Mouse (Mus musculus) CD8-positive naive resting alpha-beta T cell, adult 2 months (primary cell): ENCODE results near the gene Tmc6.
A peak's percentile ranks its signal among the peaks of the same experiment; 100 is the strongest.
"Not testable (repeated sequence)": the region's sequence is repeated elsewhere in the genome, so short reads cannot be mapped to it uniquely, and the experiment has no call there.

Source experiments
- DNase-seq, 2 experiments: peaks; one replicate each; pipeline ENCODE4 v3.0.0; 2022; ENCODE audit warnings: low read depth in 2 of 2, low spot score in 2 of 2

Gene Tmc6

GRCm38 (mm10) chr11:117781993-117782704 lies at the start of gene Tmc6, which contains the start of gene Tmc8:
Gene Tmc6 (minus strand): TSS chr11:117782198.
Gene Tmc8 (plus strand): TSS chr11:117782076.
- DNase-seq: peak; percentile 65 to 81

GRCm38 (mm10) chr11:117830401-117830800 lies 48.4 kb upstream of the Tmc6 start:
- no peak for DNase-seq

- no peak for DNase-seq
Observed at GRCm38 (mm10) chr11:117829671-117830215, 47.7 kb upstream of the Tmc6 start.

DNA sequence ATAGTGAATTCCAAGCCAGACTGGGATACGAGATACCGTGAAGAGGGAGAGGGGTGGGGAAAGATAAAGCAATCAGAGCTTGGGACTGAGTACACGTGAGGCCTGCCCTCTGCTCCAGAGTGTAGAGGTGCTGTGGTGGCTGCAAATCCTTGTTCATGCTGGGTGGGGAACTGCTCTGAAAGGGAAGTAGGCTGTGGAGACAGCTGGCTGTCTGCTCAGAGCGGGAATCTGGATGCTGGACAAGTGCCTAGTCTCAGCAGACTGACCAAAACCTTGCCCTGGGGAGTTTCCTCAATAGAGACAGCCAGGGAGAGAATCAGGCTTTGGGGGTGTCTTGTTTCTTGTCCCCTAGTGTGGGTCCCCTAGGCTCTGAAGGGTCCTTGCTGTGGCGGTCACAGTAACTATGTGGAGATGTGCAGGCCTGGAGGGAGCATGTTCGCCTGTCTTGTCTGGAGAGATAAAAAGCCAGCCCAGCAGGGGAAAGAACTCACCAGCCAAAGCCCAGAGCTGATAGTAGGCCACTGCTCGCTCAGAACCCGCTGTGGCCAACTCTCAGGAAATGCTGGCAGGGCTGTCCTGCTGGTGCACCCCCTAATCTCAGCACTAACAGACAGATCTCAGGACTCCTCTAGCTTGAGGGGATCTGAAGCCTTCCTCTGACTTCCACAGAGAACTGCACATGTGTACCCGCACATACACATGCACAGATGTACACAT lies 47.0 kb upstream of the Tmc6 start:
- no peak for DNase-seq

- DNase-seq: peak; percentile 40 to 48
Observed at GRCm38 (mm10) chr11:117828149-117828887, 46.3 kb upstream of the Tmc6 start.

DNA sequence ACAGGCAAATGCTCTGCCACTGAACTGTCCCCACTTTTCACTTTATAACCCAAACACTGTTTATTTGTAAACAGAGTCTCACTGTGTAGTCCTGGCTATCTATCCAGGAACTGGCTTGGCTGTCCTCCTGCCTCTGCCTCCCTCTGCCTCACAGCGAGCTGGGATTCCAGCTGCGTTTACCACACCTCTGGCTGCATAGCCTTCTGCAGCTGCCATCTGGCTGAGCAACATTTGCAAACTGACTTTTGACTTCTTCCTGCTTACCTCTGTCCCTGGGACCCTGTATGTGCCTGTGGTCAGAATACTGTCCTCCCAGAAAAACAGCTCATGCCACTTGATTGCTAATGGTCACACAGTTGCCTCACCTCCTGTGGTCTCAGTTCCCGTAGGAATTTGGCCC lies 45.4 kb upstream of the Tmc6 start:
- DNase-seq: no peak

GRCm38 (mm10) chr11:117826916-117827315 lies 44.9 kb upstream of the Tmc6 start:
- no peak for DNase-seq

- no peak for DNase-seq
Observed at GRCm38 (mm10) chr11:117826164-117826563, 44.2 kb upstream of the Tmc6 start.

- DNase-seq: no peak
Observed at GRCm38 (mm10) chr11:117825333-117826101, 43.5 kb upstream of the Tmc6 start, which contains the start of the genes Afmid and Tk1. Gene Afmid (plus strand): TSS chr11:117825924. Gene Tk1 (minus strand): TSS chr11:117826092.

GRCm38 (mm10) chr11:117824060-117824969 lies 42.3 kb upstream of the Tmc6 start:
- peak; percentile 72 to 83 for DNase-seq

- no peak for DNase-seq
Observed at GRCm38 (mm10) chr11:117823411-117823810, 41.4 kb upstream of the Tmc6 start.

GRCm38 (mm10) chr11:117822728-117823241 lies 40.8 kb upstream of the Tmc6 start:
- DNase-seq: no peak

DNA sequence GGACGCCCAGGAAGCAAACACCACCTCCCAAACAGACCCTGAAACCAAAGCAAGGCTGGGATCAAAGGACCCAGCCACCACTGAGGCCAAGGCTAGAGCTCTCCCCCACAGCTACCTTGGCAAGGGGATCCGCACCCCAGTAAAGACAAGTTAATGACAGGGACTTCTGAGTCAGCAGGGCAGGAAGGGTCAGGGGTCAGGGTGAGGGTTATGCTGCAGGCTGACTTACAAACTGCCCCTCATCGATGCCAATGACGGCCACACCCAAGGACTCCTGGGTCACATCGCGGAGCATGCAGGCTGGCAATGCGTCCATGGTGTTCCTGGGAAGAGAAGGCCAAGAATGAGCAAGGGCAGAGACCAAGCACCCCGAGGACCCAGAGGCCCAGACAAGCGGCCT lies 39.9 kb upstream of the Tmc6 start:
- no peak for DNase-seq

DNA sequence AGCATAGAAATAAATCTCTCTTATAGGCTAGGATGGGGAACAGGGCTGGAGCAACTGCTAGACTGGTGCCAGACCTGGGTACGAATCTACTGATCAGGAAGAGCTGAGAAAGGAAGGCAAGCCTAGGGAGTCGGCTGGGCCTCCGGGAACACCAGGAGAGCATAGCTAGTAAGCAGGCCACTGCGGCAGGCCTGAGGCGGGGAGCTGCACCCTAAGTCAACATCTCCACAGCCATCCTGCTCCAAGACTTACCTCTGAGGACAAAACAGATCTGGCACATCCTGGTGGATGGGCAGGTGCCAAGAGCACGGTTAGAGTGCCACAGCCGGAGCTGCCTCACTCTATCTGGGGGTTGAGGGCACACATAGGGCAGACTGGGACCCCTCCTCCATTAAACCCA lies 38.2 kb upstream of the Tmc6 start:
- no peak for DNase-seq

GRCm38 (mm10) chr11:117819095-117819494 lies 37.1 kb upstream of the Tmc6 start:
- no peak for DNase-seq

DNA sequence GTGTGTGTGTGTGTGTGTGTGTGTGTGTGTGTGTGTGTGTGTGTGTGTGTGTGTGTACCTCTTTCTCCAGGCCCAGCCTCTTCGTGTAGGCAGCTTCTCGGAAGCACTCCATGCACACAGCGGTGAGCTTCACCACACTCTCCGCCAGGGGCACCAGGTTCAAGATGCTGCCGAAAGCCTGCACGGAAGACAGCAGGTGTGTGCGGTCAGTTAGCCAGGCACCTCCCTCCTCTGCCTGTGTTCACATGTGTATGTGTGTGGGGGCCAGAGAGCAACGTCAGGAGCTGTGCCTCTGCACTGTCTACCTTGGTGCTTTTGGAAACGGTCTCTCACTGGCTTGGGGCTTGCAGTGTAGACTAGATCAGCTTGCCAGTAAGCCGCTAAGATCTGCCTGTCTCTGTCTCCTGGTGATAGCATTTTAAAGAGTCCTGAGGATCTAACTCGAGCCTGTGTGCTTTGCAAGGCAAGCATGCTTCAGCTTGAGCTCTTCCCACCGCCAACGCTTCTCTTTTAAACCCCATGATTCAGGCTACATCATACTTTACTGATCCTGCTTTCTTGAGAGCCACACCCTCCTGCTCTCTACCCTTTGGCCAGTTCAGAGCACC lies 34.5 kb upstream of the Tmc6 start:
- DNase-seq: no peak

- DNase-seq: not testable (repeated sequence)
Observed at GRCm38 (mm10) chr11:117815850-117816249, 33.9 kb upstream of the Tmc6 start.

- DNase-seq: no peak
Observed at GRCm38 (mm10) chr11:117814704-117815366, 32.8 kb upstream of the Tmc6 start.
